Mouse (Mus musculus) skeletal muscle tissue, adult 2 months (tissue): Measurements from ENCODE around the gene Dcaf11.

Experiments
- DNase-seq: peaks from one replicate; pipeline ENCODE4 v3.0.0-alpha.2; 2012; ENCODE audit warnings: low read depth, low spot score

The Dcaf11 gene

DNA sequence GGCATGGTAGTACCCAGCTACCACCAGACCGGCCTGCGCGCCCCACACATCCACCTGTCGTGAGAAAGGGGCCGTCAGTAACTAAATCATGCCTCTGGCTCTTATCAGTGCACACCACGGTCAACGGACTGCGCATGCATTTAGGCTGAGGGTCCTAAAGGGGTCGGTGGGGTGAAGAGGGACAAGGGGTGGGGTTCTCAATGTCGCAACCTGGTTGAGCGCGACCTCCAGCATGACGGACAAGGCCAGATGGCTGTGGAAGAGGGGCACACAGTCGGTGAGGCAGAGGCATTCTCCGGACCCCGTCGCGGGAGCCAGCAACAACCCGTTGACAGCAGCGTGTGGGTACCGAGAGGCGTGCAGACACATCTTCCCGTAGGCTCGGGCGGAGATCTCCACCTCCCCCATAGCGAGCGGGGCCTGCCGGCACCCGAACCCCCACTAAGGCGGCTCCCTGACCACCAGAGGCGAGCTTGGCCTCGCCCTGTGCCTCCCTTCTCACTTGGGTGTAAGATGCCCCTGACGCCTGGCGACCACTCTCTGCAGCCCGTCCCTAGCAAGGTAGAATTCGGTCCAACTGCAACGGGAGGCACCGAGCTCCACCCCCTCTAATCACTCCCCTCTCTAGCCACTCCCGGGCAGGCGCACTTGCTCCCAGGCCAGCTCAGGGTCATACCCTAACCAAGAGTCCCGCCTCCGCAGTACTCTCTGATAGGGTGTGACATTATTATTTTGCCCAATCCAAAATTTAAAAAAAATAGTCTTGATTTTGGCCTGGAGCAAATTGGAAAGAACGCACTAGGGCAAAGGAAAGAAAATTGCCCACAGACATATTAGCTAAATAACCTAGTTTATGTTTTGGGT lies 25.1 kb downstream of the Dcaf11 start, which contains the start of gene Emc9:
Emc9 (minus strand) TSS at position 601 of the 864 bp plus-strand sequence.
- peak; percentile 75 for DNase-seq

DNA sequence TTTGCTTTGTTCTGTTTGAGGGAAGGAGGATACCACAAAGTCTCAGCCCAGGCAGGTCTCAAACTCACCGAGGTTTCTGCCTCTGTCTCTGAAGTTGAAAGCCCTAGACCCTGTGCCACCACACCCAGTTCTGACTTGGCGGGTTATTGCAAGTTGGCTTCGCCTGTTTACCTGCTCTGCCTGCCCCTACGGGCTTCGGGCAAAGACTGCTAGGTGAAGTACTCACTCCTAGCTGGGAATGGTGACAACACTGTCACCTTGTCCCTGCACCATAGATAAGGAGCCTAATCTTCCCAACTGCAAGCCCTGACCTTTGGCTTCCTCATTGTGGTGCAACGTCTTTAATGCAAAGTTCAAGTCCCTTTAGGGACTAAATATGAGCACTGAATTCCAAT lies 25.8 kb downstream of the Dcaf11 start:
- DNase-seq = no peak

GRCm38 (mm10) chr14:55586149-55586548 lies 26.3 kb downstream of the Dcaf11 start:
- DNase-seq = no peak

GRCm38 (mm10) chr14:55589271-55589670 lies 29.5 kb downstream of the Dcaf11 start:
- DNase-seq = no peak

- DNase-seq = no peak
Observed at GRCm38 (mm10) chr14:55589771-55590448, 30.1 kb downstream of the Dcaf11 start.

DNA sequence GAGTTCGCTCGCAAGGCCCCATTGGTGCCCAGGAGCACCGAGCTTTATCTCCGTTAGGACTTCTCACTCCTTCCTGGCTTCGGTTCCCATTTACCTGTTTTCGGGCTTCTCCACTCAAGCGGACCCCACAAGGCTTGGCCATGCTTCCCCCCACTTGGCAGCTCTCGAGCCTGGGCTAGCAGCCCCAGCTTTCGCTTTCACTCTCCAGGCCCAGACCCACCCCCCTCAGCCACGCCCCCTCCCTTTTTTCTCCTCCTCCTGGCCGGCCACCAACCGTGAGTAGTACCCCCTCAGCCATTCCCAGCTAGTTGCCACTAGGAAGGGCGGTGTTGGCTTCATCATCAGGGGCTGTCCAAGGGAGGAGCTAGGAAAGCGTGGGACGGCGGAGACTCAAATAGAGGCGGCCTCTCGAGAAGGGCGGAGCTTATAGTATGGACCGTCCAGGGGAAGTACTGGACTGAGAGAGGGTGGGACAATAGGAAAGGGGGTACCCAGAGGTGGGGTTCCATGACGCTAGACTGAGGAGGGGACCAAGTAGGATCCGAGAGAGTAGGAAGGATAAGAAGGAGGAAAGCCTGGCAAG lies 31.0 kb downstream of the Dcaf11 start, which contains the start of gene Psme2:
Psme2 (minus strand) TSS at position 366 of the 583 bp plus-strand sequence.
- DNase-seq = peak; percentile 97

DNA sequence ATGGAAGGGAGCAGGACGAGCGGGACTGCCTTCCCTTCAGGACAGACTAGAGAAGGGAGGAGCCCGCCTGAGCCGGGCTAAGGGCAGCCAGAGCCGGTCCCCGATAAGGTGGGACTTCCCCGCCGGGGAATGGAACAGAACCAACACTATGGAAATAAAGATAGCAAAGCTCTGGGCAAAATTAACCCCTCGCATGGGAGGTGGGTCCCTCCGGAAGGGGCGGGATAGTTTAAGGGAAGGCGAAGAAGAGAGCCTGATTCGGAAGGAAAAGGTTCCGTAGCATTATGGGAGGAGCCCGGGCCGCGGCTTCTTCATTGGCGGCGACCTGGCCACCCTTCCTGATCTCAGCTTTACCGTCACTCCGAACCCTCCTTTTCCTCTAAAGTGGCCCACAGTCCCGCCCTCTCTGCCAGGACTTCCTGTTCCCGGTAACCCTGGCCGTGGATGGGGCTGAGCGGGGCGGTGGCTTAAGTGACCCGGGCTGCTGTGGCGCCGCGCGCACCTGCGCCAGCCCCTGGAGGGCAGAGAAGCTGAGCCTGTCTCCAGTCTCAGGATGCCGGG lies 31.6 kb downstream of the Dcaf11 start, which contains the start of gene Rnf31:
Rnf31 (plus strand) TSS at position 378 of the 561 bp plus-strand sequence.
- peak; percentile 93 for DNase-seq

GRCm38 (mm10) chr14:55592226-55592625 lies 32.4 kb downstream of the Dcaf11 start:
- DNase-seq = no peak

- DNase-seq = no peak
Observed at GRCm38 (mm10) chr14:55596036-55596690, 36.4 kb downstream of the Dcaf11 start.

DNA sequence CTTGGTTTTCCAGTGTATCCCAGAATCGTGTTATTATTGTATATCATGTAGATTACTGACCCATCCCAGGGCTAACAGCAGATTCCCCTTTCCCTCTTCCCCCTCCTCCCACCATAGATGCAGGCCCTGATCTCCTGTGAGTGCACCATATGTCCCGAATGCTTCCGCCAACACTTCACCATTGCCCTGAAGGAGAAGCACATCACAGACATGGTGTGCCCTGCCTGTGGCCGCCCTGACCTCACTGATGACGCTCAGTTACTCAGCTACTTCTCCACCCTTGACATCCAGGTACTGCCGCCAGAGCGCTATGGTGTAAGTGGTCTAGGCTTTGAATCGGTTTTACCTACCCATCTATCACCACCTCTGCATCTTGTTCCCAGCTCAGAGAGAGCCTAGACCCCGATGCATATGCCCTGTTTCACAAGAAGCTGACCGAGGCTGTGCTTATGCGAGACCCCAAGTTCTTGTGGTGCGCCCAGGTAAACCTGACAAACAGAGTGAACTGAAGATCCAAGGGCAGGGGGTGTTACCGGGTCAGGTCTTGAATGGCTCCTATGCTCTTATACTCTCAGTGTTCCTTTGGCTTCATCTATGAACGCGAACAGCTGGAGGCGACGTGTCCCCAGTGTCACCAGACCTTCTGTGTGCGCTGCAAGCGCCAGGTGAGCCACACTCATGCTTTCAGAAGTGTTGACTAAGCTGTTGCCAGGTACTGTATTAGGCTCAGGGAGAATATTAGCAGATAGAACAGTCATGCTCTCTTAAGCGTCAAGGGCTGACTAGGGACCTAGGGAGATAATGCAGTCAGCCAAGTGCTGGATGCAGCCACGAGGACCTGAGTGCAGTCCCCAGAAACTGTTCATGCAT lies 39.0 kb downstream of the Dcaf11 start:
- DNase-seq = no peak

DNA sequence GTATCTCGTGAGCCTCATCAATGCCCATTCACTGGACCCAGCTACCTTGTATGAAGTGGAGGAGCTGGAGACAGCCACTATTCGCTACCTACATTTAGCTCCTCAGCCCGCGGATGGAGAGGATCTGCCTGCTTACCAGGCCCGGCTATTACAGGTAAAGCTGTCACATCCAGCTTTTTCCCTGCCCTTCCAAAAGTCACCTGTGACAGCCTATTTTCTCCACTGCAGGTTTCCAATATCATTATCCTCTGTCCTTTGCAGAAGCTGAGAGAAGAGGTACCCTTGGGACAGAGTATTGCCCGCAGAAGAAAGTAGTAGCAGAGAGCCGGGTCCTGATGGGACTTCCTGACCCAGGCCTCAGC lies 43.4 kb downstream of the Dcaf11 start, which contains the start of gene Irf9:
Irf9 (plus strand) TSS at position 301 of the 362 bp plus-strand sequence.
- no peak for DNase-seq

GRCm38 (mm10) chr14:55603633-55604576 lies 44.1 kb downstream of the Dcaf11 start:
- DNase-seq = peak; percentile 92

- no peak for DNase-seq
Observed at GRCm38 (mm10) chr14:55604823-55605222, 45.0 kb downstream of the Dcaf11 start.

GRCm38 (mm10) chr14:55605743-55606459 lies 46.1 kb downstream of the Dcaf11 start:
- no peak for DNase-seq

- no peak for DNase-seq
Observed at GRCm38 (mm10) chr14:55608339-55608738, 48.5 kb downstream of the Dcaf11 start.

DNA sequence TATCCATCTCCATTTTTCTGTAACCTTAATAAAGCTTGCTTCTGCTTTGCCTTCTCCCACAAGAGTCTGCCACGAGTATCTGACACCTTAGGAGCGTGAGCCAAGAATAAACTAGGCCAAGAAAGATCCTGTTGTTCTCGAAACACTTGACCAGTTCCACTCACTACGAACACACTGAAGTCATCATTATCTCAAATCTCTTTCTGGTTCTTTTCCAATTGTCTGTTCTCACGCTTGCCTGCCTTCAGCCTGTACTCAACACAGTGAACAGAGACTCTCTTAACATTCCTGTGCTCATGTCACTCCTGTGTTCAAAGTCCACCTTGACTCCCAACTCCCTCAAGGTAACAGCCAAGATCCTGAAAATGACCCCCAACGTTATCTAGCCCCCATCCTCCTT lies 53.5 kb downstream of the Dcaf11 start:
- DNase-seq = no peak

- DNase-seq = no peak
Observed at GRCm38 (mm10) chr14:55614565-55615178, 54.9 kb downstream of the Dcaf11 start.

DNA sequence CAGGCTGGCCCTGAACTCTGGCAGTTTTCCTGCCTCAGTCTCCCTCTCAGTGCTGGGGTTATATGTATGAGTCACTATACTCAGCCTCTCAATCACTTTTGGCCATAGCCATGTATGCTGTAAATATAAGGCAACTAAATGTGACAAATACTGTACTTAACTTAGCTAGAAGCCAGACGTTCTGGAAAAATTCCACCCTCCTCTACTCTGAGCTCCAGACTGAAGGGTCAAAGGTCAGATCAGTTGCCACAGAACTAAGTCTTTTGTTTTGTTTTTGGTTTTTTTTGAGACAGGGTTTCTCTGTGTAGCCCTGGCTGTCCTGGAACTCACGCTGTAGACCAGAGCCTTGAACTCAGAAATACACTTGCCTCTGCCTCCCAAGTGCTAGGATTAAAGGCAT lies 56.1 kb downstream of the Dcaf11 start:
- no peak for DNase-seq
